Mouse (Mus musculus): ENCODE results near the gene Bmp6.

- TF ChIP-seq POLR2A (IDR thresholded peaks at IDR 0.05; ENCODE audit: insufficient read depth, low read length) = no peak
- no peak for TF ChIP-seq CTCF (IDR thresholded peaks at IDR 0.05; ENCODE audit: low read depth, low read length)
Measured at GRCm38 (mm10) chr13:38345431-38345820, 519 bp downstream of the Bmp6 start.

Data from ES-Bruce4 (cell line).